Mouse (Mus musculus): Measurements from ENCODE around the gene Fyb2. TPM values are rescaled to one million over a fixed set of nuclear protein-coding genes. Genes with fewer than 3 reads are reported as not detected.
"Not testable (repeated sequence)": the region's sequence is repeated elsewhere in the genome, so short reads cannot be mapped to it uniquely, and the experiment has no call there.

Fyb2 gene
- total RNA-seq, 2 experiments from 2014 or later, result 0.30 to 0.39 TPM

DNA sequence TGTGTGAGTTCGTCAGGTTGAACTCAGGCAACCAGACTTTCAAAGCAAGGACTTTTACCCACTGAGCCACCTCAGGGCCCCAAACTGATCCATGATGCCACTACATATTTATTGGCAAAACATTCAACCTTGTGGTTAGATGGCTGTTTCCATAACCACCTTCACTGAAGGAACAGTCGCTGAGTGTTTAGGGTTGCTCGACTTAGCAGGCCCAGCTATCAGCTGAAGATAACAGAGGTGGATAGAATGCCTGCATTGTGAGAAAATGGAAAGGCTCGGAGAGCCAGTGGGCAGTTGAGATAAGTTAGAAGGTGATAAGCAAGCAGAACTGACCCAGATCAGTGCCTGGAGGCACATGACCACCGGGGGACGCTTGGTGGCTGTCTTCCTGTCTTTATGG lies 26.3 kb downstream of the Fyb2 start:
- DNase-seq, result no peak

GRCm38 (mm10) chr4:104941895-104942294 lies 28.6 kb downstream of the Fyb2 start:
- no peak for DNase-seq

DNA sequence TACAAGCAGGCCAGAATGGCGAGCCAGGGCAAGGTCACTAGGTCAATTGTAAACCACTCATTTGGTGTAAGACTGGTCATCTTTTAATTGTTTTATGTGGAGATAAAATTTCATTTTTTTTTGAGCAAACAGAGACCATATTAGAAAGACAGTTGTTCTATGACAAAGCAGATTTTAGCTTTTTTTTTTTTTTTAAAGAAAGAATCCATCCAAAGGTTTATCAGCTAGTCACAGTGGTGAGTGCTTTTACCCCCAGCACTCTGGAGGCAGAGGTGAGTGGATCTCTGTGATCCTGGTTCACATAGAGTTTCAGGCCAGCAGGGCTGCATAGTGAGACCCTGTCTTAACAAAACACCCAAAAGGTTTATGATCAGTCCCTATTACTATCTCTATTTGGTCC lies 31.2 kb downstream of the Fyb2 start:
- no peak for DNase-seq

DNA sequence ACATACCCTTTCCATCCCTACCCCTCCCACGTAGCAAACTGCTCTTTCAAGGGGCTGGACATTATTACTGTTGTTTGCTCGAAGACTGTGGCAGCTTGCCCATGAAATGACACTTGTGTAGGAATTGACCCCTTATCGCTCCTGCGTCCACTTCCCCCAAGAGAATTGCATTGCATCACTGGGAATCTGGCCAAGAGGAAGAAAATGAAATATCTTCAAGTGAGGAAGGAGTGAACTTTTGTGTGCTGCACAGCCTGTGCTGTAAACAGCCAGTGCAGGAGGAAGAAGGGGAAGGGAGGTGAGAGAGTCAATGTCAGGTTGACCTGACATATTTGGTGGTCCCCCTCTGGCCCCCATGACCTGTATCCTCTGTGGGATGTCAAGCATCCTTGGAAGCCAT lies 35.6 kb downstream of the Fyb2 start:
- DNase-seq, result peak; percentile 38

DNA sequence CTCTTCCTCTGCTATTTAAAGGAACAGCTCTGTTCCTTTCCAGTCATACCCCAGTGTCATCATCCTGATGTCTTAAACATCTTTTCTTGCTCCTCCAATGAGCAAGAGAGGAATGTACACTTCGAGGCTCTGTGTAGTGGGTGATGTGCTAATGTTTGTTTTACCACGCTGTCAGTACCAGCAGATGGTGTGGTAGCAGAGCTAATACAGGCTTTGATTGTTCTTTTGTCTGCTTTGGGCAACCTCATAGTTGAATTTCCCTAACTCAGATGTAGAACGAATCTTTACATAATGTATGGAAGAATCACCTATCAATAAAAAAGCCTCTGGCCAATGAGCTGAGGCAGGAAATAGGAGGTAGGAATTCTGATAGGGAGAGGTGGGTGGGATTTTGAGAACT lies 36.0 kb downstream of the Fyb2 start:
- no peak for DNase-seq

- DNase-seq, result no peak
Measured at GRCm38 (mm10) chr4:104951280-104951878, 38.1 kb downstream of the Fyb2 start.

DNA sequence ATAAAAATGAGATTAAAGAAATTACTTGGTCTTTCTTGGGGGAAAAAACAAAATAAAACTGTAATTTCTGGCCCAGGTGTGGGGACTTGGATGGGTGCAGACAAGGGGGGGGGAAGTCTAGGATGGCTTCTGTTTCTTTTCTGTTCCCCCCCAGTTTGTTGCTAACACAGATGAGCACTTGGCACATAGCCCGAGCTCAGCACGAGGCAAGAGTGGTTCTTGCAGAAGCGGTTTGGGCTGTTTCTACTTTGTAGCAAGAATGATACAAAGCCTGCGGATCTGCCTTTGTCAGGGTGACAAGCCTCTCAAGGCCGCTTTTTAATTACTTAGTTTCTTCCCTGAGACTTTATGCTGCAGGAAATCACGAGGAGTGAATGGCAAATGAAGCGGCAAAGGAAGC lies 43.4 kb downstream of the Fyb2 start:
- DNase-seq, result no peak

DNA sequence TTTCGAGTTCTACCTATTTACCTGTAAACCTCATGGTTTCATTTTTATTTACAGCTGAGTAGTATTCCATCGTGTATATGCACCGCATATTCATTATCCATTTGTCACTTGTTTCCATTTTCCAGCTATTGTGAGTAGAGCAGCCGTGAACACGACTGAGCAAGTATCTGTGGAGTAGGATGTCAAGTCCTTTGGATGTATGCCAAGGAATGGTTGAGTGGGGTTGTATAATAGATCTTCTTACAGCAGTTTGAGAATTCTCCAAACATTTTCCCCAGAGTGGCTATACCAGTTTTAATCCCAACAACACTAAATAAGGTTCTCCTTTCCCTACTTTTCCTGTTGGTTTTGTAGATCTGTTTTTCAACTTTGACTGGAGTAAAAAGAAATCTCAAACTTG lies 48.2 kb downstream of the Fyb2 start:
- no peak for DNase-seq

- no peak for DNase-seq
Measured at GRCm38 (mm10) chr4:104972606-104973005, 59.4 kb downstream of the Fyb2 start.

DNA sequence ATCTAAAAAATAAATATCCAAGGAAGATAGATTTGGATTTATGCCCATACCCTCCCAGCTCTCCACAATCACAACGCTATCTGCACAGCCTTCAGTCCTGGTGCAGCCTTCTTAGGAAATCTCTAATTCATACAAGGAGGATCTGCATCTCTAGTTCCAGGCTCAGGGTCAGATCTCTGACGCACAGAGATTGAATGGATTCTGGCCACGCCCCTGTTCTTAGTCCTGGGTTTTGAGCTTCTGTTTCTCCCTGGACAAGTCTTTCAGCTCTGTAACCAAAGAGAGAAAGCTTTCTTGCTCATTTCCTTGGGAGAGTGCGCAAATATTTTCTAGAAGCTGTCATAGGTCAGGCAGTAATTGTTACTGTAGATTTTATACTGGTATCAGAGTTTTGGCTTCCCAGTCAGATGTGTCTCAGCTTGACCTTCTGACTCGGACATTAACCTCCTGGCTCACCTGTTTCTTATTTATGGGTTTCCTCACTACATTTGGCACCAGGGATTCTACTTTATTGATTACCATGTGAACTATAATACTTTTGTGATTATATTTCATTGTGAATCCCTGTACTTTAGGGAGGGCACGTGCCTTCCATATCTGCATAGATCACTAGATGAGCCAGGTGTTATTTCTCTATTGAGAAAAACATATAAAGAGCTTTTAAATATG lies 62.0 kb downstream of the Fyb2 start:
- peak; percentile 22 for DNase-seq

- no peak for DNase-seq
Measured at GRCm38 (mm10) chr4:104985960-104986632, 72.8 kb downstream of the Fyb2 start.

DNA sequence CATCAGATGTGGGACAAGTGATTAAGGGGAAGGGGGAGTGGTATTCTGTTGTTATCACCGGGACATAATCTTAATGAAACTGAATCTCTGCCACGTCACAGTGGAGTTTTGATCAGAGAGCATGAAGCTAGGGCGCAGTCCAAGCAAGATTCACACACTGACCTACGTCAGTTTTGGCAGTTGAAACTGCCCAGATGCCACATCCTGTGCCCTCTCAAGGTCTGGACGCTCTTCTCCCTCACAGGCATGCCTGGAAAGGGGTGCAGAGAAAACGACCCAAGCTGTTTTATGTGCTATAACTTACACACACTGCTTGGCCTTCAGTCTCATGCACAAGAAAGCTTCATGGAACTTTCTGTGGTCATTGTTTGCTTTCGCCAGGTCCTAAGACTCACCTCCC lies 74.4 kb downstream of the Fyb2 start:
- DNase-seq, result no peak

DNA sequence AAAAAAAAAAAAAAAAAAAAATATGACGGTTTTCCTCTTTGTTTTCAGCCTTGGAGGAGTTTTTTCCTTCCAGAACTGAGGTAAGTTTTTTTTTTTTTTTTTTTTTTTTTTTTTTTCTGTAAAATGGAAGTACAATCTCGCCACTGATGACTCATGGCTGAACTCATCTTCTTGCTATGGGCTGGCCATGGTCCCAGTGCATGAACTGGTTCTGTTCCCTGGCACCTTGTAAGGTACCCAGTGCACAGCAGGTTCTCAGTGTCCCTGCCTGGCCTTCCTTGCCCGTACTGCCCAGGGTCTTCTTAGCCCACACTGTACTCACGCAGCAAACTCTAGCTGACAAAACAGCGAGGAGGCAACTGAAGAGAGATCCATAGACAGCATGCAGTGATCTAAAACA lies 74.8 kb downstream of the Fyb2 start:
- DNase-seq, result peak; percentile 20

DNA sequence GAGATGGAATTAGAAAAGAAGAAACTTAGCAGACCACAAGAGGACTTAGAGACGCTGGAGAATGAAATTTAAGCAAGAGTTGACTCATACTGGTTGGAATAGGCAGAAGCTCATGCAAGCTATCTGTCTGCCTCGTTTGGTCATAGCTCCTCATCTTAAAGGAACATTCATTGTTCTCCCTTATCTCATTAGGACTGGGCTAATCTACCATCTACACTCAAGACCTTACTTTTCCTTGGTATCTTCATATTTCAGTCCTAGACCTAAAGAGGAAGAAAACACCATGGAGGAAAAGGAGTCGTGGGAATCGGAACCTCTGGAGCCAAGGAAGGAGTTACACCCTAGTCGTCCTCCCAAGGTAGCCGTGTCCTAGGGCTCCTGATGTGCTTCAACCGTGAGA lies 75.5 kb downstream of the Fyb2 start:
- DNase-seq, result no peak

- DNase-seq, result peak; percentile 14
Measured at GRCm38 (mm10) chr4:104990016-104990415, 76.8 kb downstream of the Fyb2 start.

DNA sequence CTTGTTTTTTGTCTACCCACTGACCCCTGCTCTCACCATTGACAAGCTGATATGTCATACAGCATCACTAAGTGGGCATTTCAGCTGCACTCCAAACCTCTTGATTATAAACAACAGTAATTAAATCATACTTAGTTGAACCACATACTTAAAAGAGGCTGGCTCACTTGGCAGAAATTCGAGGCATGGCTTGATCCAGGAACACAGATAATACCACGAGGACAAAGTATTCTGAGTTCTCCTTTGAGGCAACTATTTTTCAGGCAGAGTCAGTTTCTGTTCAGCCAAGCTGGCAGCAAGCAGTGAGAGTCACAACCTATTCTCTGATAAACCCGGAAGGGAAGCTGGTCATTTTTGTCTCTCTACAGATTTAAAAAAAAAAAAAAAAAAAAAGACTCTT lies 77.4 kb downstream of the Fyb2 start:
- no peak for DNase-seq

DNA sequence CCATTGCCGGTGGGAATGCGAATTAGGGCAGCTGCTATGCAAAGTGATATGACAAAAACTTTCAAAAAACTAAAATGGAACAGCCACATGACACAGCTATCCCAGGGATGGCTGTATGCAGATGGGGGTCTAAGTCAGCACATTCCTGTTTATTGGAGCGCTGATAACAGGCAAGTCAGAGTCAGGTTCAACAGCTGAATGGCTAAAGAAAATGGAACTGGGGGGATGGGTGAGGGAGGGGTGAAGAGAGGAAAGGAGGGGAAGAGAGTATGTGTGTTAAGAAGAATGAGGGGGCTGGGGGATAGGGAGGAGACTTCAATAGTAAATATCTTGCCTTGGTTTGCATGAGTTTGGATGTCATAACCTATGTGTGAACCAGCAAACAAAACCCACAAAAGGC lies 79.0 kb downstream of the Fyb2 start:
- DNase-seq, result no peak

GRCm38 (mm10) chr4:104993140-104993874 lies 80.1 kb downstream of the Fyb2 start:
- no peak for DNase-seq

DNA sequence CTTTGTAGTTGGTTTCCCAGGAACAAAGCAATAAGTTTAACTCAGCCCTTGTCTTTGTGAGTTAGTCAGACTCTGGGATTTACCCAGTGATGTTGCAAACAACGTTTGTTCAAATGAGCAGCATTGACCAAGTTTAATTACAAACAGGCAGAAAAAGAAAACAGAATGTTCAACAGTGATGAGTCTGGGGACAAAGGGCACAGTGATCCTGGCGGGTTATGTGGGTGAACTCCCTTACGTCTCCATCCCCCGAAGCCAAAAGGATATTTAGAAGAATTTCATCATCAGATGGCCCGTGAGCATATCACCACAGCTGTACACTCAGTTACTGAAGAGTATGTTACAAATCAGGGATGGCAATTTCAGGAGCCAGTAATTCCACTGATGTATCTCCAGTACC lies 86.4 kb downstream of the Fyb2 start:
- DNase-seq, result no peak

- DNase-seq, result no peak
Measured at GRCm38 (mm10) chr4:105001736-105002135, 88.5 kb downstream of the Fyb2 start.

DNA sequence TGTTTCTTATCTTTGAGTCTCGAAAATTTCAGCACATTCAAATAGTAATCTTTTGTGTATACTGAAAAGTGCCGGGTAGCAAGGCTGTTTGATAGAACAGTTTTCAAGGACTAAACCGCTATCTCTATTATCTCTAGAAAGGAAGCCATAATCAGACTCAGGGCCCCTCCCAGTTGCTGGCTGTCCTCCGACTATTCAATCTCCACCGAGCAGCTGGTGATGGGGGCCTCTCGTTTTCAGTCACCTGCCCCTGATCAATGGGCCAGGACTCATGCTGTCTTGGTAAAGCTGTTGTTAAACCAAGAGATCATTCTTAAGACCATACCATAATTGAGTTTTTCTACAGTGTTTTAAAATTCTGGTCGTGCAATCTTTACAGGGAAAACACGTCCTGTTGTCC lies 90.9 kb downstream of the Fyb2 start:
- no peak for DNase-seq

DNA sequence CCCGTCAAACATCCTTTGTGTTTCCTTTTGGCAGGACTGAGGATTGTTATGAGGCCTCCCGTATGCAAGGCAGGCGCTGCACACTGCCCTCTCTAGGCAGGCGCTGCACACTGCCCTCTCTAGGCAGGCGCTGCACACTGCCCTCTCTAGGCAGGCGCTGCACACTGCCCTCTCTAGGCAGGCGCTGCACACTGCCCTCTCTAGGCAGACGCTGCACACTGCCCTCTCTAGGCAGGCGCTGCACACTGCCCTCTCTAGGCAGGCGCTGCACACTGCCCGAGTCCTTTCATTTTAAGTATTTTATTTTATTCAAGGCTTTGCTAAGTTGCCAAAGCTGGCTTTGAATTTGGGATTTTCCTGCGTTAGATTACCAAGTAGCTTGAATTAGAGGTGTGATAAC lies 91.4 kb downstream of the Fyb2 start:
- not testable (repeated sequence) for DNase-seq

- no peak for DNase-seq
Measured at GRCm38 (mm10) chr4:105007360-105008018, 94.2 kb downstream of the Fyb2 start.

Data from adrenal gland, postnatal 10 days (tissue).